30 mouse cellular contexts compared by ENCODE assay signal in genomic region chr19:32480255-32480654, GRCm38 (mm10). TPM values are rescaled to one million over a fixed set of nuclear protein-coding genes. Genes with fewer than 3 reads are reported as not detected.
DNase-seq lines count a peak whose midpoint lies in the region; ATAC-seq and TF ChIP-seq lines count a peak whose summit lies in the region.
"Had no signal": no experiment of that assay in that cellular context is flagged by ENCODE, and none has a peak within 500 bp of the region (broad histone marks: within the 10 kb centered on the region; RNA-seq: fewer than 3 reads in every experiment).

No protein-coding gene starts in this region.

- peak overlapping the region; percentile 22; the same call in 1 of the 2 replicates for H3K9ac ChIP-seq in liver, embryonic 12.5 days
- no peak overlapping the region for H3K9ac ChIP-seq in liver, postnatal 0 days (replicated peaks)
- H3K9ac ChIP-seq in hindbrain, embryonic 14.5 days = no peak overlapping the region
- no peak overlapping the region for H3K9ac ChIP-seq in forebrain, embryonic 15.5 days (replicated peaks)
- H3K9ac ChIP-seq: embryonic facial prominence, embryonic 13.5 days; forebrain, embryonic 12.5 days; hindbrain, embryonic 15.5 days; lung, embryonic 15.5 days; midbrain, embryonic 12.5 days; neural tube, embryonic 13.5 days; stomach, embryonic 15.5 days had no signal

- 0 out of 2 replicates have a peak, but pooled peaks have one; percentile 26 for ATAC-seq in common myeloid progenitor, adult 5-6 weeks (replicated peaks; ENCODE audit: low read depth, poor library complexity, severe bottlenecking)
- peak; percentile 16 for ATAC-seq in liver, embryonic 12.5 days
- peak; percentile 6; the same call in 1 of the 2 replicates for ATAC-seq in liver, postnatal 0 days
- no peak for ATAC-seq in hindbrain, embryonic 14.5 days (ENCODE audit: low FRiP score)
- ATAC-seq in forebrain, embryonic 15.5 days (replicated peaks) = no peak
- ATAC-seq: inflammation-experienced regulatory T-cells, adult 6 months had no signal

- intact Hi-C loops in heart, postnatal 10 days (cut with DNase I) = no loop called here

- H3K27ac ChIP-seq in liver, embryonic 12.5 days = peak overlapping the region; percentile 79
- H3K27ac ChIP-seq in liver, postnatal 0 days (ENCODE audit: low read depth) = peak overlapping the region; percentile 86
- H3K27ac ChIP-seq in hindbrain, embryonic 14.5 days = no peak overlapping the region
- no peak overlapping the region for H3K27ac ChIP-seq in forebrain, embryonic 15.5 days (replicated peaks)
- H3K27ac ChIP-seq: embryonic facial prominence, embryonic 13.5 days; forebrain, embryonic 12.5 days; hindbrain, embryonic 15.5 days; lung, embryonic 15.5 days; midbrain, embryonic 12.5 days; neural tube, embryonic 13.5 days; stomach, embryonic 15.5 days had no signal

- no peaks in the 10 kb centered on the region for H3K9me3 ChIP-seq in liver, embryonic 12.5 days (replicated peaks)
- H3K9me3 ChIP-seq in liver, postnatal 0 days (ENCODE audit: low read length) = no peaks in the 10 kb centered on the region
- no peaks in the 10 kb centered on the region for H3K9me3 ChIP-seq in hindbrain, embryonic 14.5 days (ENCODE audit: control insufficient read depth, low read length)
- no peaks in the 10 kb centered on the region for H3K9me3 ChIP-seq in forebrain, embryonic 15.5 days
- H3K9me3 ChIP-seq: embryonic facial prominence, embryonic 13.5 days; forebrain, embryonic 12.5 days; hindbrain, embryonic 15.5 days; lung, embryonic 15.5 days; midbrain, embryonic 12.5 days; neural tube, embryonic 13.5 days; stomach, embryonic 15.5 days had no signal

- no peak for TF ChIP-seq CTCF in liver, postnatal 0 days (IDR thresholded peaks at IDR 0.05; ENCODE audit: low read depth)

- no peaks in the 10 kb centered on the region for H3K27me3 ChIP-seq in liver, embryonic 12.5 days (replicated peaks)
- no peaks in the 10 kb centered on the region for H3K27me3 ChIP-seq in liver, postnatal 0 days (ENCODE audit: insufficient read depth, low read length)
- H3K27me3 ChIP-seq in hindbrain, embryonic 14.5 days (ENCODE audit: control insufficient read depth, insufficient read depth, low read length) = no peaks in the 10 kb centered on the region
- no peaks in the 10 kb centered on the region for H3K27me3 ChIP-seq in forebrain, embryonic 15.5 days
- H3K27me3 ChIP-seq: CH12.LX; embryonic facial prominence, embryonic 13.5 days; forebrain, embryonic 12.5 days; hindbrain, embryonic 15.5 days; lung, embryonic 15.5 days; midbrain, embryonic 12.5 days; neural tube, embryonic 13.5 days; stomach, embryonic 15.5 days had no signal

- peak; percentile 27 for DNase-seq in heart, adult 11 months
- no peak for DNase-seq in heart, postnatal 10 days
- DNase-seq in liver, postnatal 0 days = no peak
- DNase-seq in layer of hippocampus, adult 18-20 months (ENCODE audit: low spot score in 2 of 2) = no peak
- no peak for DNase-seq in hindbrain, embryonic 14.5 days (ENCODE audit: low spot score)
- DNase-seq: adrenal gland, postnatal 25 days; cerebellum, adult 8-10 months; cerebellum, postnatal 25 days; embryo, embryonic 11 days; gastrocnemius, postnatal 25 days; heart, adult 18-20 months; heart, postnatal 4 days; kidney, adult 2 months; kidney, postnatal 36 days; left cerebral cortex, postnatal 4 days; thymus, postnatal 14 days had no signal

- peaks cover 87% of the 10 kb centered on the region for H3K4me1 ChIP-seq in liver, embryonic 12.5 days
- peaks cover 44% of the 10 kb centered on the region for H3K4me1 ChIP-seq in liver, postnatal 0 days (ENCODE audit: insufficient read depth)
- H3K4me1 ChIP-seq in hindbrain, embryonic 14.5 days (replicated peaks; ENCODE audit: control insufficient read depth, insufficient read depth, low read length) = peaks cover 6% of the 10 kb centered on the region; the same call in 1 of the 2 replicates
- H3K4me1 ChIP-seq in forebrain, embryonic 15.5 days = peaks cover 6% of the 10 kb centered on the region

- no peak overlapping the region for H3K4me3 ChIP-seq in liver, embryonic 12.5 days
- H3K4me3 ChIP-seq in liver, postnatal 0 days (ENCODE audit: low read depth, low read length) = no peak overlapping the region
- H3K4me3 ChIP-seq in hindbrain, embryonic 14.5 days (replicated peaks; ENCODE audit: low read length) = no peak overlapping the region
- H3K4me3 ChIP-seq in forebrain, embryonic 15.5 days = no peak overlapping the region
- H3K4me3 ChIP-seq: embryonic facial prominence, embryonic 13.5 days; erythroblast, embryonic 14.5 days; forebrain, embryonic 12.5 days; hindbrain, embryonic 15.5 days; lung, embryonic 15.5 days; midbrain, embryonic 12.5 days; neural tube, embryonic 13.5 days; stomach, embryonic 15.5 days had no signal

- peak overlapping the region; percentile 25 for H3K4me2 ChIP-seq in liver, embryonic 12.5 days
- no peak overlapping the region for H3K4me2 ChIP-seq in liver, postnatal 0 days (ENCODE audit: low read depth, low read length)
- H3K4me2 ChIP-seq in hindbrain, embryonic 14.5 days (replicated peaks) = no peak overlapping the region
- no peak overlapping the region for H3K4me2 ChIP-seq in forebrain, embryonic 15.5 days (replicated peaks)
- H3K4me2 ChIP-seq: embryonic facial prominence, embryonic 13.5 days; forebrain, embryonic 12.5 days; heart, embryonic 11.5 days; hindbrain, embryonic 15.5 days; lung, embryonic 15.5 days; midbrain, embryonic 12.5 days; neural tube, embryonic 13.5 days; stomach, embryonic 15.5 days had no signal

- WGBS in liver, embryonic 12.5 days (ENCODE audit: insufficient replicate concordance) = 31% methylated on average over 5 of the region's 5 CpGs
- WGBS in liver, postnatal 0 days (ENCODE audit: insufficient replicate concordance) = 52% methylated on average over 5 of the region's 5 CpGs
- 88% methylated on average over 5 of the region's 5 CpGs for WGBS in hindbrain, embryonic 14.5 days
- WGBS in forebrain, embryonic 15.5 days = 91% methylated on average over 5 of the region's 5 CpGs

- TF ChIP-seq EP300 in liver, postnatal 0 days (IDR thresholded peaks at IDR 0.05; ENCODE audit: low read depth) = peak; percentile 98

- no peaks in the 10 kb centered on the region for H3K36me3 ChIP-seq in liver, embryonic 12.5 days
- no peaks in the 10 kb centered on the region for H3K36me3 ChIP-seq in liver, postnatal 0 days (replicated peaks; ENCODE audit: insufficient read depth, low read length)
- H3K36me3 ChIP-seq in hindbrain, embryonic 14.5 days (replicated peaks; ENCODE audit: control insufficient read depth, insufficient read depth) = no peaks in the 10 kb centered on the region
- no peaks in the 10 kb centered on the region for H3K36me3 ChIP-seq in forebrain, embryonic 15.5 days
- H3K36me3 ChIP-seq: embryonic facial prominence, embryonic 13.5 days; forebrain, embryonic 12.5 days; hindbrain, embryonic 15.5 days; lung, embryonic 15.5 days; midbrain, embryonic 12.5 days; neural tube, embryonic 13.5 days; stomach, embryonic 15.5 days had no signal

RNA-seq across cellular contexts. Expression of gene Minpp1, which starts 5.3 kb away (rescaled TPM):
- total RNA-seq in heart, postnatal 10 days (2021) = 10 to 100 TPM; 21.8 to 24.6 TPM
- total RNA-seq in common myeloid progenitor, adult 5-6 weeks (2017) = 98.8 and 100 TPM in 2 replicates
- polyA plus RNA-seq in liver, embryonic 12.5 days (2016; fragmentation: Nextera tagmentation; extraction: Ambion mirVana) = 118 and 120 TPM in 2 replicates
- polyA plus RNA-seq in liver, postnatal 0 days (2015; fragmentation: Nextera tagmentation; extraction: Ambion mirVana) = 63.7 and 71.9 TPM in 2 replicates
- 10 to 100 TPM; 61.4 to 61.5 TPM for total RNA-seq in layer of hippocampus, adult 18-20 months (2021)
- 60.6 and 66.2 TPM in 2 replicates for polyA plus RNA-seq in hindbrain, embryonic 14.5 days (2014; fragmentation: Nextera tagmentation; extraction: Ambion mirVana)
- 48.6 and 50.0 TPM in 2 replicates for polyA plus RNA-seq in forebrain, embryonic 15.5 days (2015; fragmentation: Nextera tagmentation; extraction: Ambion mirVana)

RNA-seq across cellular contexts. Expression of gene Rpl9-ps6, which starts 13.9 kb away (rescaled TPM):
- 10 to 100 TPM; 37.2 to 45.4 TPM for total RNA-seq in heart, postnatal 10 days (2021)
- total RNA-seq in common myeloid progenitor, adult 5-6 weeks (2017) = 221 and 259 TPM in 2 replicates
- polyA plus RNA-seq in liver, embryonic 12.5 days (2016; fragmentation: Nextera tagmentation; extraction: Ambion mirVana) = 72.7 and 75.0 TPM in 2 replicates
- polyA plus RNA-seq in liver, postnatal 0 days (2015; fragmentation: Nextera tagmentation; extraction: Ambion mirVana) = 73.3 and 76.3 TPM in 2 replicates
- total RNA-seq in layer of hippocampus, adult 18-20 months (2021) = 10 to 100 TPM; 28.1 to 36.9 TPM
- 67.6 and 79.3 TPM in 2 replicates for polyA plus RNA-seq in hindbrain, embryonic 14.5 days (2014; fragmentation: Nextera tagmentation; extraction: Ambion mirVana)
- 63.1 and 70.5 TPM in 2 replicates for polyA plus RNA-seq in forebrain, embryonic 15.5 days (2015; fragmentation: Nextera tagmentation; extraction: Ambion mirVana)

Comparison
In these comparisons a context has a peak if more than half of its experiments do, and no peak if none do; other contexts are left out.
1. ATAC-seq: peak in common myeloid progenitor, adult 5-6 weeks (single experiment), liver, embryonic 12.5 days (single experiment) and liver, postnatal 0 days (single experiment); none in hindbrain, embryonic 14.5 days (single experiment) and forebrain, embryonic 15.5 days (single experiment).
2. H3K27ac ChIP-seq: peak in liver, embryonic 12.5 days (single experiment) and liver, postnatal 0 days (single experiment); none in hindbrain, embryonic 14.5 days (single experiment) and forebrain, embryonic 15.5 days (single experiment).